Mouse (Mus musculus) MEL (cell line): ENCODE data around the gene Itpr1. TPM values are rescaled to one million over a fixed set of nuclear protein-coding genes. Genes with fewer than 3 reads are reported as not detected.
"Not testable (repeated sequence)": the region's sequence is repeated elsewhere in the genome, so short reads cannot be mapped to it uniquely, and the experiment has no call there.

Source experiments
- DNase-seq: peaks from one replicate; pipeline ENCODE4 v3.0.0; 2011; ENCODE audit warnings: low read depth, low spot score
- H3K27ac ChIP-seq: 2 replicates; pipeline ENCODE4 v1.5.1; 2012; ENCODE audit warnings: low read depth, mild to moderate bottlenecking, control low read depth, low read length, moderate library complexity; ENCODE audit not compliant: control insufficient read depth
- H3K27me3 ChIP-seq, 2 experiments: fragments of 150-350 bp in 1 of 2; sonication (generic) in 1 of 2; 2 replicates each; pipeline ENCODE4 v1.6.1; 2012; ENCODE audit warnings: low read length in 2 of 2, mild to moderate bottlenecking in 2 of 2, improper control_type of control experiment in 1 of 2, moderate library complexity in 1 of 2; ENCODE audit not compliant: insufficient read depth in 2 of 2, control insufficient read depth in 1 of 2
- H3K36me3 ChIP-seq, 2 experiments: 2 replicates each; pipeline ENCODE4 v1.6.1; 2012 to 2014; ENCODE audit warnings: low read length in 2 of 2, improper control_type of control experiment in 1 of 2, inconsistent platforms in 1 of 2, mild to moderate bottlenecking in 1 of 2; ENCODE audit not compliant: insufficient read depth in 2 of 2, control insufficient read depth in 1 of 2
- H3K4me1 ChIP-seq, 2 experiments: fragments of 150-350 bp in 1 of 2; sonication (generic) in 1 of 2; 2 replicates each; pipeline ENCODE4 v1.6.1; 2012; ENCODE audit warnings: low read length in 2 of 2, improper control_type of control experiment in 1 of 2, mild to moderate bottlenecking in 1 of 2; ENCODE audit not compliant: insufficient read depth in 2 of 2, control insufficient read depth in 1 of 2
- H3K4me3 ChIP-seq, 2 experiments: fragments of 150-350 bp in 1 of 2; sonication (generic) in 1 of 2; 2 replicates each; pipeline ENCODE4 v1.5.1; 2012; ENCODE audit warnings: low read depth in 2 of 2, low read length in 2 of 2, mild to moderate bottlenecking in 2 of 2, moderate library complexity in 2 of 2, control low read depth in 1 of 2, improper control_type of control experiment in 1 of 2; ENCODE audit not compliant: control insufficient read depth in 1 of 2, insufficient read depth in 1 of 2
- H3K79me2 ChIP-seq: 2 replicates; pipeline ENCODE4 v1.6.1; 2012; ENCODE audit warnings: mild to moderate bottlenecking, low read length, moderate library complexity; ENCODE audit not compliant: control insufficient read depth, poor library complexity, insufficient read depth
- H3K9ac ChIP-seq: 2 replicates; pipeline ENCODE4 v1.6.1; 2012; ENCODE audit warnings: low read depth, mild to moderate bottlenecking, control low read depth, low read length, moderate library complexity; ENCODE audit not compliant: control insufficient read depth, poor library complexity, severe bottlenecking
- H3K9me3 ChIP-seq: fragments of 150-350 bp; sonication (generic); replicated peaks from 2 replicates; pipeline ENCODE4 v1.6.1; 2012; ENCODE audit warnings: mild to moderate bottlenecking, low read length, improper control_type of control experiment, moderate library complexity; ENCODE audit not compliant: insufficient read depth
- CHD2 ChIP-seq: IDR thresholded peaks from 2 replicates; pipeline ENCODE4 v1.6.1; 2011; ENCODE audit warnings: low read length, improper control_type of control experiment
- CTCF ChIP-seq, 3 experiments: IDR thresholded peaks in 2 of 3; conservative IDR thresholded peaks in 1 of 3; 2 replicates each; pipeline ENCODE4 v1.5.1; 2011 to 2012; ENCODE audit warnings: low read length in 3 of 3, low read depth in 2 of 3, mild to moderate bottlenecking in 2 of 3, improper control_type of control experiment in 1 of 3, inconsistent platforms in 1 of 3, mixed read lengths in 1 of 3, moderate library complexity in 1 of 3; ENCODE audit not compliant: control insufficient read depth in 1 of 3, insufficient read depth in 1 of 3, poor library complexity in 1 of 3, severe bottlenecking in 1 of 3
- E2F4 ChIP-seq: IDR thresholded peaks from 2 replicates; pipeline ENCODE4 v1.6.1; 2011; ENCODE audit warnings: low read depth, low read length, improper control_type of control experiment, borderline replicate concordance
- EP300 ChIP-seq, 2 experiments: IDR thresholded peaks; 2 replicates each; pipeline ENCODE4 v1.6.1; 2011; ENCODE audit warnings: improper control_type of control experiment in 2 of 2, low read length in 2 of 2, low read depth in 1 of 2, mild to moderate bottlenecking in 1 of 2
- ETS1 ChIP-seq: IDR thresholded peaks from 2 replicates; pipeline ENCODE4 v1.6.1; 2012; ENCODE audit warnings: low read depth, mild to moderate bottlenecking, inconsistent platforms, low read length, improper control_type of control experiment, moderate library complexity
- JUND ChIP-seq: IDR thresholded peaks from 2 replicates; pipeline ENCODE4 v1.6.1; 2011; ENCODE audit warnings: low read depth, mild to moderate bottlenecking, improper control_type of control experiment, low read length
- MAFK ChIP-seq: IDR thresholded peaks from 2 replicates; pipeline ENCODE4 v1.6.1; 2011; ENCODE audit warnings: low read depth, mild to moderate bottlenecking, low read length, improper control_type of control experiment, borderline replicate concordance
- MAX ChIP-seq: IDR thresholded peaks from 2 replicates; pipeline ENCODE4 v1.6.1; 2011; ENCODE audit warnings: low read length, improper control_type of control experiment
- MEF2A ChIP-seq: IDR thresholded peaks from 2 replicates; pipeline ENCODE4 v1.6.1; 2014; ENCODE audit warnings: low read depth, mild to moderate bottlenecking, inconsistent platforms, low read length, improper control_type of control experiment; ENCODE audit not compliant: poor library complexity, insufficient replicate concordance, severe bottlenecking; ENCODE audit errors: extremely low read depth
- MXI1 ChIP-seq: IDR thresholded peaks from 2 replicates; pipeline ENCODE4 v1.6.1; 2011; ENCODE audit warnings: mild to moderate bottlenecking, low read depth, low read length, improper control_type of control experiment
- POLR2A ChIP-seq, 2 experiments: IDR thresholded peaks; 2 replicates each; pipeline ENCODE4 v1.6.1; 2011 to 2012; ENCODE audit warnings: low read length in 2 of 2, mild to moderate bottlenecking in 2 of 2, control low read depth in 1 of 2, improper control_type of control experiment in 1 of 2, low read depth in 1 of 2, moderate library complexity in 1 of 2; ENCODE audit not compliant: control insufficient read depth in 1 of 2, insufficient read depth in 1 of 2, poor library complexity in 1 of 2
- POLR2AphosphoS5 ChIP-seq: IDR thresholded peaks from 2 replicates; pipeline ENCODE4 v1.6.1; 2012; ENCODE audit warnings: low read depth, borderline replicate concordance, mild to moderate bottlenecking, inconsistent platforms, low read length, moderate library complexity, mixed read lengths
- RAD21 ChIP-seq: IDR thresholded peaks from 2 replicates; pipeline ENCODE4 v1.6.1; 2011; ENCODE audit warnings: mild to moderate bottlenecking, low read depth, low read length, improper control_type of control experiment
- TCF12 ChIP-seq: IDR thresholded peaks from 2 replicates; pipeline ENCODE4 v1.6.1; 2014; ENCODE audit warnings: low read depth, mild to moderate bottlenecking, inconsistent platforms, low read length, improper control_type of control experiment, moderate library complexity
- USF2 ChIP-seq, 2 experiments: IDR thresholded peaks; 2 replicates each; pipeline ENCODE4 v1.6.1; 2011 to 2012; ENCODE audit warnings: improper control_type of control experiment in 2 of 2, low read length in 2 of 2, borderline replicate concordance in 1 of 2, inconsistent platforms in 1 of 2, low read depth in 1 of 2, mild to moderate bottlenecking in 1 of 2; ENCODE audit not compliant: insufficient read depth in 1 of 2
- polyA plus RNA-seq, 2 experiments: library from polyadenylated mRNA; stranded (reverse) in 1 of 2; unstranded in 1 of 2; fragments of >175 nt in 1 of 2; fragments of >200 nt in 1 of 2; gene quantifications; 2 replicates each; pipeline versions ENCODE4 v1.2.1 to v1.2.4; 2012; ENCODE audit warnings: low replicate concordance in 2 of 2, low read depth in 1 of 2; ENCODE audit not compliant: insufficient read length in 2 of 2, insufficient read depth in 1 of 2, missing spikeins in 1 of 2
- total RNA-seq: library from RNA; depleted of rRNA; stranded (reverse); fragments of 300-350 nt; gene quantifications from 2 replicates; pipeline ENCODE4 v1.2.3, GENCODE M21; 2012

The Itpr1 gene
- total and polyA plus RNA-seq, 3 experiments: 15.6 to 19.0 TPM; not detected in 1

- TF ChIP-seq E2F4 (no peak), MEF2A (no peak), POLR2AphosphoS5 (no peak), TCF12 (no peak), MAX (no peak), ETS1 (no peak), CHD2 (no peak), POLR2A (IDR thresholded peaks at IDR 0.05; ENCODE audit: control insufficient read depth in 1 of 2, insufficient read depth in 1 of 2, low read depth in 1 of 2, low read length in 2 of 2, poor library complexity in 1 of 2) (no peak), RAD21 (no peak), JUND (no peak), EP300 (IDR thresholded peaks at IDR 0.05; ENCODE audit: low read depth in 1 of 2, low read length in 2 of 2) (no peak), MXI1 (no peak), CTCF (IDR thresholded peaks at IDR 0.05 in 2 of 3, conservative IDR thresholded peaks at IDR 0.05 in 1 of 3; ENCODE audit: control insufficient read depth in 1 of 3, insufficient read depth in 1 of 3, low read depth in 2 of 3, low read length in 3 of 3, poor library complexity in 1 of 3, severe bottlenecking in 1 of 3) (no peak), USF2 (IDR thresholded peaks at IDR 0.05; ENCODE audit: borderline replicate concordance in 1 of 2, insufficient read depth in 1 of 2, low read depth in 1 of 2, low read length in 2 of 2) (no peak), MAFK (no peak)
- peak; percentile 54 for DNase-seq
- Histone ChIP-seq H3K79me2 (no peaks in the 10 kb centered on the region), H3K9ac (no peak overlapping the region), H3K9me3 (no peaks in the 10 kb centered on the region), H3K27me3 (no peaks in the 10 kb centered on the region), H3K4me3 (no peak overlapping the region), H3K4me1 (peaks cover 0 to 4% of the 10 kb centered on the region in 2 experiments; a peak in 2 of 4 replicates), H3K27ac (no peak overlapping the region), H3K36me3 (peaks cover 0 to 2% of the 10 kb centered on the region in 2 experiments; a peak in 1 of 4 replicates)
Observed at GRCm38 (mm10) chr6:108557576-108558322, 344.9 kb downstream of the Itpr1 start.

- not testable (repeated sequence) for H3K27ac ChIP-seq, H3K4me1 ChIP-seq, H3K27me3 ChIP-seq, H3K9ac ChIP-seq, DNase-seq, H3K9me3 ChIP-seq, H3K4me3 ChIP-seq, H3K36me3 ChIP-seq, H3K79me2 ChIP-seq
Observed at GRCm38 (mm10) chr6:108559226-108559625, 346.3 kb downstream of the Itpr1 start.
